Mouse (Mus musculus) MEL (cell line): ENCODE results near the gene Phlda3. TPM values are rescaled to one million over a fixed set of nuclear protein-coding genes. Genes with fewer than 3 reads are reported as not detected.

ENCODE experiments used
- DNase-seq: peaks from one replicate; pipeline ENCODE4 v3.0.0; 2011; ENCODE audit warnings: low read depth, low spot score
- H3K27ac ChIP-seq: 2 replicates; pipeline ENCODE4 v1.5.1; 2012; ENCODE audit warnings: low read depth, mild to moderate bottlenecking, control low read depth, low read length, moderate library complexity; ENCODE audit not compliant: control insufficient read depth
- H3K27me3 ChIP-seq, 2 experiments: fragments of 150-350 bp in 1 of 2; sonication (generic) in 1 of 2; 2 replicates each; pipeline ENCODE4 v1.6.1; 2012; ENCODE audit warnings: low read length in 2 of 2, mild to moderate bottlenecking in 2 of 2, improper control_type of control experiment in 1 of 2, moderate library complexity in 1 of 2; ENCODE audit not compliant: insufficient read depth in 2 of 2, control insufficient read depth in 1 of 2
- H3K36me3 ChIP-seq, 2 experiments: 2 replicates each; pipeline ENCODE4 v1.6.1; 2012 to 2014; ENCODE audit warnings: low read length in 2 of 2, improper control_type of control experiment in 1 of 2, inconsistent platforms in 1 of 2, mild to moderate bottlenecking in 1 of 2; ENCODE audit not compliant: insufficient read depth in 2 of 2, control insufficient read depth in 1 of 2
- H3K4me1 ChIP-seq, 2 experiments: fragments of 150-350 bp in 1 of 2; sonication (generic) in 1 of 2; 2 replicates each; pipeline ENCODE4 v1.6.1; 2012; ENCODE audit warnings: low read length in 2 of 2, improper control_type of control experiment in 1 of 2, mild to moderate bottlenecking in 1 of 2; ENCODE audit not compliant: insufficient read depth in 2 of 2, control insufficient read depth in 1 of 2
- H3K4me3 ChIP-seq, 2 experiments: fragments of 150-350 bp in 1 of 2; sonication (generic) in 1 of 2; 2 replicates each; pipeline ENCODE4 v1.5.1; 2012; ENCODE audit warnings: low read depth in 2 of 2, low read length in 2 of 2, mild to moderate bottlenecking in 2 of 2, moderate library complexity in 2 of 2, control low read depth in 1 of 2, improper control_type of control experiment in 1 of 2; ENCODE audit not compliant: control insufficient read depth in 1 of 2, insufficient read depth in 1 of 2
- H3K79me2 ChIP-seq: 2 replicates; pipeline ENCODE4 v1.6.1; 2012; ENCODE audit warnings: mild to moderate bottlenecking, low read length, moderate library complexity; ENCODE audit not compliant: control insufficient read depth, poor library complexity, insufficient read depth
- H3K9ac ChIP-seq: 2 replicates; pipeline ENCODE4 v1.6.1; 2012; ENCODE audit warnings: low read depth, mild to moderate bottlenecking, control low read depth, low read length, moderate library complexity; ENCODE audit not compliant: control insufficient read depth, poor library complexity, severe bottlenecking
- H3K9me3 ChIP-seq: fragments of 150-350 bp; sonication (generic); replicated peaks from 2 replicates; pipeline ENCODE4 v1.6.1; 2012; ENCODE audit warnings: mild to moderate bottlenecking, low read length, improper control_type of control experiment, moderate library complexity; ENCODE audit not compliant: insufficient read depth
- BHLHE40 ChIP-seq: IDR thresholded peaks from 2 replicates; pipeline ENCODE4 v1.6.1; 2012; ENCODE audit warnings: low read depth, mild to moderate bottlenecking, inconsistent platforms, low read length, improper control_type of control experiment, borderline replicate concordance
- CHD2 ChIP-seq: IDR thresholded peaks from 2 replicates; pipeline ENCODE4 v1.6.1; 2011; ENCODE audit warnings: low read length, improper control_type of control experiment
- E2F4 ChIP-seq: IDR thresholded peaks from 2 replicates; pipeline ENCODE4 v1.6.1; 2011; ENCODE audit warnings: low read depth, low read length, improper control_type of control experiment, borderline replicate concordance
- ELF1 ChIP-seq: IDR thresholded peaks from 2 replicates; pipeline ENCODE4 v1.6.1; 2014; ENCODE audit warnings: low read depth, mild to moderate bottlenecking, inconsistent platforms, low read length, improper control_type of control experiment, moderate library complexity
- HCFC1 ChIP-seq: IDR thresholded peaks from 2 replicates; pipeline ENCODE4 v1.6.1; 2012; ENCODE audit warnings: low read depth, mild to moderate bottlenecking, inconsistent platforms, low read length, improper control_type of control experiment, moderate library complexity
- JUND ChIP-seq: IDR thresholded peaks from 2 replicates; pipeline ENCODE4 v1.6.1; 2011; ENCODE audit warnings: low read depth, mild to moderate bottlenecking, improper control_type of control experiment, low read length
- KAT2A ChIP-seq: conservative IDR thresholded peaks from 2 replicates; pipeline ENCODE4 v1.6.1; 2012; ENCODE audit warnings: low read depth, low read length, improper control_type of control experiment, inconsistent platforms
- MAFK ChIP-seq: IDR thresholded peaks from 2 replicates; pipeline ENCODE4 v1.6.1; 2011; ENCODE audit warnings: low read depth, mild to moderate bottlenecking, low read length, improper control_type of control experiment, borderline replicate concordance
- MAX ChIP-seq: IDR thresholded peaks from 2 replicates; pipeline ENCODE4 v1.6.1; 2011; ENCODE audit warnings: low read length, improper control_type of control experiment
- MAZ ChIP-seq: IDR thresholded peaks from 2 replicates; pipeline ENCODE4 v1.6.1; 2012; ENCODE audit warnings: low read depth, mild to moderate bottlenecking, inconsistent platforms, low read length, improper control_type of control experiment
- MXI1 ChIP-seq: IDR thresholded peaks from 2 replicates; pipeline ENCODE4 v1.6.1; 2011; ENCODE audit warnings: mild to moderate bottlenecking, low read depth, low read length, improper control_type of control experiment
- MYC ChIP-seq: IDR thresholded peaks from 2 replicates; pipeline ENCODE4 v1.6.1; 2011; ENCODE audit warnings: low read depth, mild to moderate bottlenecking, low read length, improper control_type of control experiment, moderate library complexity
- NELFE ChIP-seq: IDR thresholded peaks from 2 replicates; pipeline ENCODE4 v1.6.1; 2011; ENCODE audit warnings: low read depth, low read length, improper control_type of control experiment
- POLR2AphosphoS2 ChIP-seq: IDR thresholded peaks from 2 replicates; pipeline ENCODE4 v1.6.1; 2011; ENCODE audit warnings: low read length, improper control_type of control experiment
- RCOR1 ChIP-seq: IDR thresholded peaks from 2 replicates; pipeline ENCODE4 v1.6.1; 2012; ENCODE audit warnings: low read depth, mild to moderate bottlenecking, inconsistent platforms, low read length, improper control_type of control experiment
- TCF12 ChIP-seq: IDR thresholded peaks from 2 replicates; pipeline ENCODE4 v1.6.1; 2014; ENCODE audit warnings: low read depth, mild to moderate bottlenecking, inconsistent platforms, low read length, improper control_type of control experiment, moderate library complexity
- UBTF ChIP-seq: IDR thresholded peaks from 2 replicates; pipeline ENCODE4 v1.6.1; 2012; ENCODE audit warnings: low read depth, mild to moderate bottlenecking, inconsistent platforms, low read length, improper control_type of control experiment, moderate library complexity, borderline replicate concordance; ENCODE audit not compliant: insufficient read depth
- USF1 ChIP-seq: IDR thresholded peaks from 2 replicates; pipeline ENCODE4 v1.6.1; 2014; ENCODE audit warnings: low read depth, mild to moderate bottlenecking, inconsistent platforms, low read length, improper control_type of control experiment, moderate library complexity
- ZC3H11A ChIP-seq: IDR thresholded peaks from 2 replicates; pipeline ENCODE4 v1.6.1; 2012; ENCODE audit warnings: low read depth, mild to moderate bottlenecking, inconsistent platforms, low read length, improper control_type of control experiment
- polyA plus RNA-seq, 2 experiments: library from polyadenylated mRNA; stranded (reverse) in 1 of 2; unstranded in 1 of 2; fragments of >175 nt in 1 of 2; fragments of >200 nt in 1 of 2; gene quantifications; 2 replicates each; pipeline versions ENCODE4 v1.2.1 to v1.2.4; 2012; ENCODE audit warnings: low replicate concordance in 2 of 2, low read depth in 1 of 2; ENCODE audit not compliant: insufficient read length in 2 of 2, insufficient read depth in 1 of 2, missing spikeins in 1 of 2
- total RNA-seq: library from RNA; depleted of rRNA; stranded (reverse); fragments of 300-350 nt; gene quantifications from 2 replicates; pipeline ENCODE4 v1.2.3, GENCODE M21; 2012

Gene Phlda3
- total and polyA plus RNA-seq, 3 experiments = 7.7 to 20.0 TPM; not detected in 1

GRCm38 (mm10) chr1:135731393-135731792, 34.5 kb upstream of the Phlda3 start:
- no peak overlapping the region for H3K27ac ChIP-seq
- H3K27me3 ChIP-seq = no peaks in the 10 kb centered on the region
- peaks cover 1% of the 10 kb centered on the region; the same call in 1 of the 2 replicates for H3K79me2 ChIP-seq
- no peaks in the 10 kb centered on the region for H3K9me3 ChIP-seq
- no peak for TF ChIP-seq UBTF
- TF ChIP-seq POLR2AphosphoS2 = no peak
- TF ChIP-seq KAT2A = no peak
- no peak for TF ChIP-seq HCFC1
- TF ChIP-seq MAX = no peak
- TF ChIP-seq MAFK = no peak
- TF ChIP-seq RCOR1 = no peak
- no peak for TF ChIP-seq E2F4
- no peak for TF ChIP-seq MXI1
- TF ChIP-seq USF1 = no peak
- TF ChIP-seq ELF1 = no peak
- no peak for TF ChIP-seq JUND
- TF ChIP-seq MAZ = no peak
- TF ChIP-seq NELFE = no peak
- H3K36me3 ChIP-seq = peaks cover 0 to 2% of the 10 kb centered on the region in 2 experiments; a peak in 2 of 4 replicates
- DNase-seq = no peak
- H3K4me1 ChIP-seq = peaks cover 0 to 16% of the 10 kb centered on the region in 2 experiments; a peak in 2 of 4 replicates
- H3K9ac ChIP-seq = no peak overlapping the region
- no peak overlapping the region for H3K4me3 ChIP-seq

- H3K79me2 ChIP-seq = peaks cover 1% of the 10 kb centered on the region; the same call in 1 of the 2 replicates
- TF ChIP-seq MYC = no peak
- TF ChIP-seq E2F4 = no peak
- no peak for TF ChIP-seq JUND
- no peak for TF ChIP-seq CHD2
- no peak for TF ChIP-seq MXI1
- TF ChIP-seq POLR2AphosphoS2 = no peak
- no peak for TF ChIP-seq TCF12
- TF ChIP-seq ELF1 = no peak
- TF ChIP-seq MAFK = no peak
- no peak for TF ChIP-seq ZC3H11A
- no peak for TF ChIP-seq MAZ
- TF ChIP-seq BHLHE40 = no peak
- no peak overlapping the region for H3K27ac ChIP-seq
- H3K9me3 ChIP-seq = no peaks in the 10 kb centered on the region
- DNase-seq = no peak
- H3K9ac ChIP-seq = no peak overlapping the region
- H3K4me3 ChIP-seq = no peak overlapping the region
- H3K27me3 ChIP-seq = no peaks in the 10 kb centered on the region
- H3K4me1 ChIP-seq = peaks cover 0 to 14% of the 10 kb centered on the region in 2 experiments; a peak in 2 of 4 replicates
- H3K36me3 ChIP-seq = peaks cover 0 to 2% of the 10 kb centered on the region in 2 experiments; a peak in 2 of 4 replicates
Measured at GRCm38 (mm10) chr1:135731897-135732684, 33.8 kb upstream of the Phlda3 start.
